Mouse (Mus musculus) lung, postnatal 14 days (tissue): Measurements from ENCODE around the gene Sh2d1b1.

Source experiments
- DNase-seq: peaks from one replicate; pipeline ENCODE4 v3.0.0; 2021

Gene Sh2d1b1

DNA sequence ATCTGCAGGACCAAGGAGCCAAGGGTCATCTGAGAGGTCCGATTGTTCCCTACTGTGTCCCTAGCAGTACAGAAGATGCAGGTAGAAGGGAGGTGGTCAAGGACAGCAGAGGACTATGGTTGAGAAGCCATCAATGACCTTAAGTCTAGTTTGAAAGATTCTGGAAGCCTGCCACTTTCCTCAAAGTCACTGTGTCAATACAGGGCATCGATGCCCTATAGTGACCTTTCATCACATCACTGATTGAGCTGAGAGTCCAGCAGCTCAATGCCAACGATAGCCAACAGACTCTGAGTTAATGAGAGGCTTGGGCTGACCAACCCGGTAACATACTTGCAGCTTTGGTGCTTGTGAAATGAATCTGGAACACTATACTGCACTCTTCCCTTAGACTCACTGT lies 48.2 kb downstream of the Sh2d1b1 start:
- DNase-seq: no peak

DNA sequence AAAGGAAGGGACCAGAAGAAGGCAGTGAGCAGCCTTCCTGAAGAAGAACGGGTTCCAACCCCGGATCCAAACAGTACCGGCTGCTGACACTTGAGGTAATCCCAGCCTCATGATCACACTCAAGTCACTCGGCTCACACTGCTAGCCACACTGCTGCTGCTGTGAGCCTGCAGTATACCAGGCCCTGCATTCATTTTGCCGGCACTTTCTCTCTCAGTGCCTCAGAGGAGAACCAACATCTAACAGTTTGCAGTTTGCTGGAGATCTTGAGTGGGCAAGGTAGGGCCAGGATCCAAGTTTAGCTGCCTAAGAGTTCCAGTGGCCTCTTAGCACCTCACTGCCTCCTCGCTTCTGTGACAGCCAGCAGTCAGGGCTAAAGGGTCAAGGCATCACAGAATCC lies 54.8 kb downstream of the Sh2d1b1 start:
- peak; percentile 7 for DNase-seq

DNA sequence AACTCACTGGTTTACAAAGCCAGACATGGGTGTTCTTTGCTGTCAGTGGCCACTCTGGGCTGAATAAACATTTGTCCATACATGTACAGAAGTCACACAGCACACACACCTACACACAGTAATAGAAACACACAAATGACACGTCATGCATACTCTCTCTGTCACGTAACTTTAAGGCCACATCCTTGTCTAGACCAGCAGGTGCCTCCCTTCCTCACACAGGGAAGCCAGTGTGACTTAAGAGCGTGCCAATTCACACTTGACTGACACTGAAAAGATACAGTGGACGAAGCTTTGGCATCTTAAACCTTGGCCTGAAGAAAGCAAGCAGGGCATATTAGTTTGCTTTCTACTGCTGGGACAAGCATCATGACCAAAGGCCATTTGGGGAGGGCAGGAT lies 55.7 kb downstream of the Sh2d1b1 start:
- DNase-seq: no peak
